Mouse (Mus musculus): ENCODE results near the gene Eif2ak2. TPM values are rescaled to one million over a fixed set of nuclear protein-coding genes. Genes with fewer than 3 reads are reported as not detected.

The Eif2ak2 gene
- polyA plus RNA-seq, 1 experiment from 2014 or later = 9.6 TPM

DNA sequence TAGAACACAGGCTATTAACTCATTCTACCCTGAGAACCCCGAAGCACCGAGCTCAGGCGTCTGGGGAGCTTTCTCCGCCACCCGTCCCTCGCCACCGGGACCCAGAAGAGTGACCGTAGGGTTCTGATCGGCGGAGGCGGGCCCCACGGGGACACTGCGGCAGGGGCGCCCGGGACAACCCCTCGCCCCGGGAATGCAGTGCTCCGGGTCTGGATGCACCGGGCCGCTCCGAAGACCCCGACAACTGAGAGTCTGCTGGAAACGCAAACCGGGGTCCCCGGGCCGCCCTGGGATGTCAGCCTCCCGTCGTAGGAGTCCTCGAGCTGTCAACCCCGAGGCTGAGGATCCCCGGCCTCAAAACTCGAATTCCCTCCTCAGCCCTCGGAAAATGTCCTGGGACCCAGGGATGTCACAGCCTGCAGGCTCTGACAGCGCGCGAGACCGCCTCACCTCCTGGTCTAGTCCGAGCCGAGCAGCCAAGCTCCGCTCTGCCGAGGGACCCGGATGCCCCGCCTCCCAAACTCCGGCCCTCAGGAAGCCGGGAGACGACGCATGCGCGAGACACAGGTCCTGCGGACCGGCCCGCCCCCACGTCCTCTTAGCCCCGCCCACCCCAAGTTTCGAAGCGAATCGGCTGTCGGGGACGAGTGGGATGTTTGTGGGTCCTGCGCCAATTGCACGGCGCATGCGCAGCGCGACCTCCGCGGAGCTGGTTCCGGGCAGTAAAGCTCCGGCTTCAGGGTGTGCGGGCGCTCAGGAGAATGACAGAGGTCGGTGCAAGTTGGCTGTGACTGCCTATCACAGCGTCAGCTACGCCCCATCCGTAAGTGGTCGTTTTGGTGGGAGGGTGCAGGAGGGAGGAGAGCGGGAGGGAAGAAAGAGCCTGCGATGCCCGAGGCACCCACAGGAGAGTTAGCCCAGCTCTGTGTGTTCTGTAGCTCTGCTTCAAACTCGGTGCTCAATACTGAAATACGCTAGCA is 47.2 kb downstream of the Eif2ak2 start, which contains the start of the genes Heatr5b and Gpatch11:
Heatr5b (minus strand) TSS at position 509 of the 980 bp plus-strand sequence.
Gpatch11 (plus strand) TSS at position 712 of the 980 bp plus-strand sequence.
- under 1% methylated on average over 80 of the region's 81 CpGs for WGBS
- peak within 1 kb of the TSS; percentile 91 for H3K4me2 ChIP-seq (ENCODE audit: low read length)
- ATAC-seq (ENCODE audit: insufficient number of reproducible peaks, insufficient read depth, low FRiP score, low read depth) = peak; percentile 99
- H3K9ac ChIP-seq (ENCODE audit: low read length) = peak within 1 kb of the TSS; percentile 96
- H3K4me3 ChIP-seq (ENCODE audit: control insufficient read depth in 1 of 2, insufficient read depth in 1 of 2, low read depth in 1 of 2, low read length in 2 of 2) = peak within 1 kb of the TSS; percentile 77 to 91
- H3K9me3 ChIP-seq (ENCODE audit: control insufficient read depth, low read length) = no peaks in the 10 kb centered on the region
- peak within 1 kb of the TSS; percentile 85 to 88 for H3K27ac ChIP-seq (replicated peaks in 1 of 2; ENCODE audit: control insufficient read depth in 1 of 2, insufficient read depth in 1 of 2, low read depth in 2 of 2, low read length in 2 of 2)
- H3K36me3 ChIP-seq (ENCODE audit: control insufficient read depth, insufficient read depth, low read length) = peaks cover 40% of the 10 kb centered on the region
- 0 out of 4 replicates have a peak, but pooled peaks cover 0 to 6% of the 10 kb centered on the region in 2 experiments for H3K4me1 ChIP-seq (ENCODE audit: control insufficient read depth in 2 of 2, insufficient read depth in 2 of 2, low read length in 2 of 2)
- H3K27me3 ChIP-seq (ENCODE audit: control insufficient read depth, insufficient read depth, low read length) = no peaks in the 10 kb centered on the region

GRCm38 (mm10) chr17:78824346-78824745 is 58.0 kb downstream of the Eif2ak2 start:
- Histone ChIP-seq H3K27ac (replicated peaks in 1 of 2; ENCODE audit: control insufficient read depth in 1 of 2, insufficient read depth in 1 of 2, low read depth in 2 of 2, low read length in 2 of 2) (peak overlapping the region; percentile 42 to 46; a peak in 2 of 4 replicates), H3K4me3 (ENCODE audit: control insufficient read depth in 1 of 2, insufficient read depth in 1 of 2, low read depth in 1 of 2, low read length in 2 of 2) (no peak overlapping the region), H3K9me3 (ENCODE audit: control insufficient read depth, low read length) (no peaks in the 10 kb centered on the region), H3K4me2 (ENCODE audit: low read length) (no peak overlapping the region), H3K36me3 (ENCODE audit: control insufficient read depth, insufficient read depth, low read length) (peaks cover 92% of the 10 kb centered on the region), H3K4me1 (ENCODE audit: control insufficient read depth in 2 of 2, insufficient read depth in 2 of 2, low read length in 2 of 2) (peaks cover 2 to 5% of the 10 kb centered on the region in 2 experiments; a peak in 2 of 4 replicates), H3K9ac (ENCODE audit: low read length) (peak overlapping the region; percentile 41), H3K27me3 (ENCODE audit: control insufficient read depth, insufficient read depth, low read length) (no peaks in the 10 kb centered on the region)
- no peak for ATAC-seq (ENCODE audit: insufficient number of reproducible peaks, insufficient read depth, low FRiP score, low read depth)
- WGBS = 51% methylated on average over 13 of the region's 13 CpGs

DNA sequence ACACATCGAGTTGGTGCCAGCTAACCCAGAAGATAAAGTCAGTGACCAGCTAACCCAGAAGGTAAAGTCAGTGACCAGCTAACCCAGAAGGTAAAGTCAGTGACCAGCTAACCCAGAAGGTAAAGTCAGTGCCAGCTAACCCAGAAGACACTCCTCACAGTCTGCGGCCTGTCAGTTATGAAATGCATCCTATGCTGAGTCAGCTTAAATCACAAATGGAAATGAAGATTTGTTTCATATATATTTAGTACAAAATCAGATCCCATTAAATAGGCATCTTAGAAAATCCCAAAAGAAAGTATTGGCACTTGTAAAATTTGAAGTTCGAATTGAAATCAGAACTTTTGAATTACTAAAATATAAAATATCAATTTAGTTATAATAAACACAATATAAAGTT is 72.8 kb downstream of the Eif2ak2 start:
- Histone ChIP-seq H3K4me1 (ENCODE audit: control insufficient read depth in 2 of 2, insufficient read depth in 2 of 2, low read length in 2 of 2) (no peaks in the 10 kb centered on the region), H3K27ac (replicated peaks in 1 of 2; ENCODE audit: control insufficient read depth in 1 of 2, insufficient read depth in 1 of 2, low read depth in 2 of 2, low read length in 2 of 2) (peak overlapping the region in 1 of 2 experiments; percentile 49; a peak in 1 of 4 replicates), H3K4me3 (ENCODE audit: control insufficient read depth in 1 of 2, insufficient read depth in 1 of 2, low read depth in 1 of 2, low read length in 2 of 2) (no peak overlapping the region), H3K4me2 (ENCODE audit: low read length) (no peak overlapping the region), H3K27me3 (ENCODE audit: control insufficient read depth, insufficient read depth, low read length) (no peaks in the 10 kb centered on the region), H3K9ac (ENCODE audit: low read length) (no peak overlapping the region), H3K36me3 (ENCODE audit: control insufficient read depth, insufficient read depth, low read length) (peaks cover 72% of the 10 kb centered on the region), H3K9me3 (ENCODE audit: control insufficient read depth, low read length) (no peaks in the 10 kb centered on the region)
- 89% methylated on average over 3 of the region's 3 CpGs for WGBS
- ATAC-seq (ENCODE audit: insufficient number of reproducible peaks, insufficient read depth, low FRiP score, low read depth) = no peak

- Histone ChIP-seq H3K9me3 (ENCODE audit: control insufficient read depth, low read length) (no peaks in the 10 kb centered on the region), H3K9ac (ENCODE audit: low read length) (no peak overlapping the region), H3K4me3 (ENCODE audit: control insufficient read depth in 1 of 2, insufficient read depth in 1 of 2, low read depth in 1 of 2, low read length in 2 of 2) (no peak overlapping the region), H3K4me1 (ENCODE audit: control insufficient read depth in 2 of 2, insufficient read depth in 2 of 2, low read length in 2 of 2) (no peaks in the 10 kb centered on the region), H3K36me3 (ENCODE audit: control insufficient read depth, insufficient read depth, low read length) (peaks cover 72% of the 10 kb centered on the region), H3K27ac (replicated peaks in 1 of 2; ENCODE audit: control insufficient read depth in 1 of 2, insufficient read depth in 1 of 2, low read depth in 2 of 2, low read length in 2 of 2) (no peak overlapping the region), H3K27me3 (ENCODE audit: control insufficient read depth, insufficient read depth, low read length) (no peaks in the 10 kb centered on the region), H3K4me2 (ENCODE audit: low read length) (no peak overlapping the region)
- ATAC-seq (ENCODE audit: insufficient number of reproducible peaks, insufficient read depth, low FRiP score, low read depth) = peak; percentile 26; the same call in 1 of the 2 replicates
Observed at GRCm38 (mm10) chr17:78809019-78809418, 73.4 kb downstream of the Eif2ak2 start.

Other genes with a start within 250 kb of the Eif2ak2 start
- 21.6 and 23.3 TPM in 2 replicates for gene Strn, start 145.4 kb downstream of the Eif2ak2 start, polyA plus RNA-seq (2014; fragmentation: Nextera tagmentation; extraction: Ambion mirVana)
- 22.9 and 25.7 TPM in 2 replicates for gene Heatr5b, start 47.2 kb downstream of the Eif2ak2 start, polyA plus RNA-seq (2014; fragmentation: Nextera tagmentation; extraction: Ambion mirVana)
- gene Gpatch11, start 47.0 kb downstream of the Eif2ak2 start, polyA plus RNA-seq (2014; fragmentation: Nextera tagmentation; extraction: Ambion mirVana) = 33.2 and 34.0 TPM in 2 replicates
- 0.18 TPM in 1 of 2 replicates, not detected in the other for gene Sult6b1, start 24.4 kb upstream of the Eif2ak2 start, polyA plus RNA-seq (2014; fragmentation: Nextera tagmentation; extraction: Ambion mirVana)
- gene Cebpzos, start 33.9 kb upstream of the Eif2ak2 start, polyA plus RNA-seq (2014; fragmentation: Nextera tagmentation; extraction: Ambion mirVana) = 96.5 and 101 TPM in 2 replicates
- gene Cebpz, start 54.5 kb upstream of the Eif2ak2 start, polyA plus RNA-seq (2014; fragmentation: Nextera tagmentation; extraction: Ambion mirVana) = 28.7 and 37.4 TPM in 2 replicates
- 61.3 and 62.8 TPM in 2 replicates for gene Ndufaf7, start 54.6 kb upstream of the Eif2ak2 start, polyA plus RNA-seq (2014; fragmentation: Nextera tagmentation; extraction: Ambion mirVana)
- 27.1 and 28.2 TPM in 2 replicates for gene Prkd3, start 138.2 kb upstream of the Eif2ak2 start, polyA plus RNA-seq (2014; fragmentation: Nextera tagmentation; extraction: Ambion mirVana)
- gene Qpct, start 169.3 kb upstream of the Eif2ak2 start, polyA plus RNA-seq (2014; fragmentation: Nextera tagmentation; extraction: Ambion mirVana) = 34.7 and 41.6 TPM in 2 replicates

All from heart, embryonic 14.5 days (tissue).